Mouse (Mus musculus) WW6 (cell line): ENCODE measurements at regions not wholly inside any gene's neighbourhood (a gene's known extent, or its start where the extent isn't known, plus 50 kb on each side); places are given as distances from the start of the nearest gene placed in this dataset.

Experiments
- DNase-seq: peaks from one replicate; pipeline ENCODE4 v3.0.0-alpha.2; 2013; ENCODE audit warnings: low read depth, low spot score

- peak; percentile 9 for DNase-seq
Observed at GRCm38 (mm10) chr11:39794183-39794652, 900.8 kb downstream of the Mat2b start.

- no peak for DNase-seq
Observed at GRCm38 (mm10) chr11:39792112-39792511, 902.9 kb downstream of the Mat2b start.
